Mouse (Mus musculus) thymus, adult 2 months (tissue): Measurements from ENCODE around the gene Zyg11b. TPM values are rescaled to one million over a fixed set of nuclear protein-coding genes. Genes with fewer than 3 reads are reported as not detected.
A peak's percentile ranks its signal among the peaks of the same experiment; 100 is the strongest.

ENCODE experiments used
- DNase-seq: peaks from one replicate; pipeline ENCODE4 v3.0.0; 2021
- H3K27ac ChIP-seq: fragments of 200-500 bp; 2 replicates; pipeline ENCODE4 v1.5.1; 2012; ENCODE audit warnings: low read length, control low read depth; ENCODE audit not compliant: control insufficient read depth, insufficient read depth
- H3K27me3 ChIP-seq: fragments of 200-500 bp; 2 replicates; pipeline ENCODE4 v1.6.1; 2012; ENCODE audit warnings: mild to moderate bottlenecking, low read length, moderate library complexity, mixed read lengths; ENCODE audit not compliant: control insufficient read depth, insufficient read depth
- H3K36me3 ChIP-seq: fragments of 200-500 bp; 2 replicates; pipeline ENCODE4 v1.6.1; 2012; ENCODE audit warnings: mild to moderate bottlenecking, low read length, moderate library complexity; ENCODE audit not compliant: control insufficient read depth, insufficient read depth
- H3K4me1 ChIP-seq: fragments of 200-500 bp; replicated peaks from 2 replicates; pipeline ENCODE4 v1.6.1; 2012; ENCODE audit warnings: low read length; ENCODE audit not compliant: control insufficient read depth, insufficient read depth
- H3K4me3 ChIP-seq: fragments of 200-500 bp; 2 replicates; pipeline ENCODE4 v1.5.1; 2012; ENCODE audit warnings: mild to moderate bottlenecking, low read length, control low read depth, moderate library complexity; ENCODE audit not compliant: control insufficient read depth, insufficient read depth
- CTCF ChIP-seq: fragments of 200-500 bp; IDR thresholded peaks from 2 replicates; pipeline ENCODE4 v1.5.1; 2012; ENCODE audit warnings: mild to moderate bottlenecking, control low read depth, low read length, moderate library complexity, borderline replicate concordance; ENCODE audit not compliant: control insufficient read depth, poor library complexity, insufficient read depth; ENCODE audit errors: extremely low read depth
- POLR2A ChIP-seq: fragments of 200-500 bp; IDR thresholded peaks from 2 replicates; pipeline ENCODE4 v1.6.1; 2012; ENCODE audit warnings: mild to moderate bottlenecking, low read length, control low read depth, moderate library complexity; ENCODE audit not compliant: control insufficient read depth, poor library complexity, insufficient read depth; ENCODE audit errors: extremely low read depth
- WGBS: fragments of 180-500 bp; shearing (Covaris S2); methylation state at CpG from one replicate; pipeline ENCODE4 v1.1.7; 2018; 5-methylcytosine and 5-hydroxymethylcytosine counted together
- polyA plus RNA-seq: library from polyadenylated mRNA; depleted of rRNA; stranded (reverse); fragments of >200 nt; gene quantifications from 2 replicates; pipeline ENCODE4 v1.2.3, GENCODE M21; 2012; rRNA removed

Zyg11b gene
- polyA plus RNA-seq = 18.0 and 18.7 TPM in 2 replicates

- WGBS = under 1% methylated on average over 56 of the region's 58 CpGs
- peak; percentile 75 for TF ChIP-seq POLR2A
- TF ChIP-seq CTCF = no peak
These were observed at the start of gene Zyg11b for GRCm38 (mm10) chr4:108300670-108301373. Gene Zyg11b, minus strand, starts transcription at chr4:108301096.

GRCm38 (mm10) chr4:108349836-108350547 lies 49.1 kb upstream of the Zyg11b start:
- H3K36me3 ChIP-seq = no peaks in the 10 kb centered on the region
- no peak overlapping the region for H3K4me3 ChIP-seq
- TF ChIP-seq CTCF (no peak), POLR2A (no peak)
- WGBS = 22% methylated on average over 8 of the region's 8 CpGs
- H3K4me1 ChIP-seq = 0 out of 2 replicates have a peak, but pooled peaks cover 2% of the 10 kb centered on the region
- H3K27ac ChIP-seq = no peak overlapping the region
- no peak for DNase-seq
- H3K27me3 ChIP-seq = no peaks in the 10 kb centered on the region; the same call in 1 of the 2 replicates

More at GRCm38 (mm10) chr4:108300670-108301373, at the start of gene Zyg11b:
- Histone ChIP-seq H3K4me1 (peaks cover 10% of the 10 kb centered on the region; the same call in 1 of the 2 replicates), H3K36me3 (no peaks in the 10 kb centered on the region), H3K4me3 (peak within 1 kb of the TSS; percentile 96), H3K27ac (peak within 1 kb of the TSS; percentile 8), H3K27me3 (no peaks in the 10 kb centered on the region)
- DNase-seq = peak; percentile 82

- Histone ChIP-seq H3K4me3 (no peak overlapping the region), H3K36me3 (no peaks in the 10 kb centered on the region), H3K27me3 (no peaks in the 10 kb centered on the region), H3K4me1 (0 out of 2 replicates have a peak, but pooled peaks cover 2% of the 10 kb centered on the region), H3K27ac (no peak overlapping the region)
- TF ChIP-seq CTCF (no peak), POLR2A (no peak)
- WGBS = 94% methylated on average over 3 of the region's 3 CpGs
- no peak for DNase-seq
These were observed 48.2 kb upstream of the Zyg11b start for GRCm38 (mm10) chr4:108349064-108349463.

GRCm38 (mm10) chr4:108348256-108348875 lies 47.5 kb upstream of the Zyg11b start:
- Histone ChIP-seq H3K27me3 (no peaks in the 10 kb centered on the region), H3K27ac (no peak overlapping the region), H3K36me3 (no peaks in the 10 kb centered on the region), H3K4me3 (no peak overlapping the region), H3K4me1 (0 out of 2 replicates have a peak, but pooled peaks cover 2% of the 10 kb centered on the region)
- WGBS = 72% methylated on average over 5 of the region's 5 CpGs
- TF ChIP-seq POLR2A (no peak), CTCF (no peak)
- no peak for DNase-seq

GRCm38 (mm10) chr4:108347111-108347510 lies 46.2 kb upstream of the Zyg11b start:
- no peak for DNase-seq
- Histone ChIP-seq H3K4me1 (0 out of 2 replicates have a peak, but pooled peaks cover 2% of the 10 kb centered on the region), H3K27ac (no peak overlapping the region), H3K36me3 (no peaks in the 10 kb centered on the region), H3K4me3 (no peak overlapping the region), H3K27me3 (no peaks in the 10 kb centered on the region)
- TF ChIP-seq CTCF (no peak), POLR2A (no peak)
- WGBS = 64% methylated on average over 5 of the region's 5 CpGs

- 85% methylated on average over 5 of the region's 5 CpGs for WGBS
- H3K27ac ChIP-seq = no peak overlapping the region
These were observed 44.9 kb upstream of the Zyg11b start for GRCm38 (mm10) chr4:108345826-108346225.

More at GRCm38 (mm10) chr4:108345826-108346225, 44.9 kb upstream of the Zyg11b start:
- Histone ChIP-seq H3K4me1 (0 out of 2 replicates have a peak, but pooled peaks cover 2% of the 10 kb centered on the region), H3K36me3 (no peaks in the 10 kb centered on the region), H3K4me3 (no peak overlapping the region), H3K27me3 (no peaks in the 10 kb centered on the region)
- DNase-seq = no peak
- TF ChIP-seq CTCF = no peak
- no peak for TF ChIP-seq POLR2A
